Mouse (Mus musculus) frontal cortex, adult (tissue): ENCODE data around the gene Lmf1.

Experiments used
- ATAC-seq: cut with Nextera tagmentation; 2 replicates; pipeline ENCODE4 v1.9.2; 2017; ENCODE audit warnings: mild to moderate bottlenecking, moderate library complexity, mixed read lengths; ENCODE audit not compliant: low TSS enrichment

Gene Lmf1

GRCm38 (mm10) chr17:25604234-25604633, 25.3 kb downstream of the Lmf1 start:
- ATAC-seq: no peak

DNA sequence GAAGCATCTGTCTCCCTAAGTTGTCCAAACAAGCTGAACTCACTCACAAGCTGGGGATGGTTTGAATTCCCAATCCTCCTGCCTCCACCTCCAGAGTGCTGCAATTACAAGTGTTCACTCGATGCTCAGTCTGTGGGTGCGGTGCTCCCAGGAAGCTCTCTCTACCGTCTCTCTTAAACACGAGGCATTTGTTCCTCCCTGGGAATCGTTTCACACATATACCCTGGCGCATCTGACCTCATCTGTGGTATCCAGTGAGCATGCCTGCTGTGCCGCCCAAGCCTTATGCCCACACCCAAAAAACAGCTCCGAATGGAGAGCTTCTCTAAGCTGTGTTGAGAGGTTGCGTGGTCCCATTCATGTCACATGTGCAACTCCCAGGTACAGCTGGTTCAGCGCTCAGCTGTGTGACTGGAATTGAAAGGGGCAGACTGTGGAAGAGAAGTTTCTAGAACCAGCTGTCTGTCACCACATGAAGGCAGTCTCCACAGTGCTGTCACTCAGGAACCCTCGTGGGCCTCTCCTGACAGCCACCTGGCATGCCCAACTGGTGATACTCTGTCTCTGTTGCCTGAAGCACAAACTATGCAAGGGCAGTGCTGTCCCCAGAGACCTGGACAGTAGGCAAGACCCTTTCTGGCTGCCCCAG, 29.4 kb downstream of the Lmf1 start:
- peak; percentile 58; the same call in 1 of the 2 replicates for ATAC-seq

GRCm38 (mm10) chr17:25608821-25609505, 30.1 kb downstream of the Lmf1 start:
- no peak for ATAC-seq

DNA sequence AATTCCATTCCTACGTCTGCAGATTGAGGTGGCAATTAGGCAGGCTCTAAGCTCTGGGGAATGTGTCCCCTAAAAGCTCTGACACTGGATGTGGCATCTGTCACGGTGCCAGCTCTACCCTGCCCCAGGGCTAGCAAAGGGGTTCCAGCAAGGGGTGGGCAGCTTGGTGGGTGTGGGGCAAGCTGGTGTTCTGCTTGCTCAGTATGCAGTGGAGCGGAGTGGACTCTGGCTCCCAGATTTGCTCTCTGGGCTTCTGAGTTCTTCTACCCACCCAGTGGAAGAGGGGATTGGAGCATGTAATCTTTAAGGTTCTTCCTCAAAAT, 30.6 kb downstream of the Lmf1 start:
- ATAC-seq: no peak

GRCm38 (mm10) chr17:25610151-25610550, 31.3 kb downstream of the Lmf1 start:
- ATAC-seq: no peak

- no peak for ATAC-seq
Observed at GRCm38 (mm10) chr17:25612537-25612936, 33.7 kb downstream of the Lmf1 start.

- no peak for ATAC-seq
Observed at GRCm38 (mm10) chr17:25613323-25613722, 34.4 kb downstream of the Lmf1 start.

- ATAC-seq: peak; percentile 44; the same call in 1 of the 2 replicates
Observed at GRCm38 (mm10) chr17:25614723-25615510, 36.0 kb downstream of the Lmf1 start.

- ATAC-seq: peak; percentile 56; the same call in 1 of the 2 replicates
Observed at GRCm38 (mm10) chr17:25618508-25619056, 39.7 kb downstream of the Lmf1 start.

- ATAC-seq: no peak
Observed at GRCm38 (mm10) chr17:25623441-25623840, 44.6 kb downstream of the Lmf1 start.

- peak; percentile 64 for ATAC-seq
Observed at GRCm38 (mm10) chr17:25623935-25624334, 45.0 kb downstream of the Lmf1 start.

DNA sequence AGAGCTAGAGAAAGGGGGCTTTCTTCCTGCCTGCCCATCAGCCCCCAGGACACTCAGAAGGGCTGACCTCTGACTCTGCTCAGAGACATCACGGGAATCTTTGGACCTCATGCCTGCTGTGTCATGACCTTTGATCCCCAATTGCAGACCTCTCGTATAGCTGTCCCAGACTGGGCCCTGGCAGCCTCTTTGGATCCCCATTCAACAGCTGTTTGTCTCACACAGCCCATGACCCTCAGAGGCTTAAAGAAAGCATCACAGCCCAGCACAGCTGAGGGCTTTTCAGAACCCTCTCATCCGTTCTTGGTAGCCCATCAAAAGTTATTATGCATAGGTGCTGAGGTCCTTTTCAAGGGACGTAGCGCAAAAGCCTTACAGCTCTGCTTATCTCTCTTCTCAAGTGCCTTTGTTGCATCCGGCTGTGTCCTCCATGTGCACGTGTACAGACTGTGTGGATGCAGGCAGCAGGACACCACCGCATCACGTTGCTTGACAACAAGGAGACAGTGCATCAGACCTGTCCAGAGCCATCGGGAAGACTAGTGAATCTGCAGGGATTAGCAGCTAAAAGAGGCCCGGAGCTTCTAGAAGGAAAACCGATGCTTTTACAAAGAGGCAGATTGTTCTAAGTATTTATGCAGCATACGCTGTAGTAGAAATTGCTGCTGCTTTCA, 45.7 kb downstream of the Lmf1 start:
- 0 out of 2 replicates have a peak, but pooled peaks have one; percentile 2 for ATAC-seq

- peak; percentile 46 for ATAC-seq
Observed at GRCm38 (mm10) chr17:25625282-25625681, 46.4 kb downstream of the Lmf1 start.

DNA sequence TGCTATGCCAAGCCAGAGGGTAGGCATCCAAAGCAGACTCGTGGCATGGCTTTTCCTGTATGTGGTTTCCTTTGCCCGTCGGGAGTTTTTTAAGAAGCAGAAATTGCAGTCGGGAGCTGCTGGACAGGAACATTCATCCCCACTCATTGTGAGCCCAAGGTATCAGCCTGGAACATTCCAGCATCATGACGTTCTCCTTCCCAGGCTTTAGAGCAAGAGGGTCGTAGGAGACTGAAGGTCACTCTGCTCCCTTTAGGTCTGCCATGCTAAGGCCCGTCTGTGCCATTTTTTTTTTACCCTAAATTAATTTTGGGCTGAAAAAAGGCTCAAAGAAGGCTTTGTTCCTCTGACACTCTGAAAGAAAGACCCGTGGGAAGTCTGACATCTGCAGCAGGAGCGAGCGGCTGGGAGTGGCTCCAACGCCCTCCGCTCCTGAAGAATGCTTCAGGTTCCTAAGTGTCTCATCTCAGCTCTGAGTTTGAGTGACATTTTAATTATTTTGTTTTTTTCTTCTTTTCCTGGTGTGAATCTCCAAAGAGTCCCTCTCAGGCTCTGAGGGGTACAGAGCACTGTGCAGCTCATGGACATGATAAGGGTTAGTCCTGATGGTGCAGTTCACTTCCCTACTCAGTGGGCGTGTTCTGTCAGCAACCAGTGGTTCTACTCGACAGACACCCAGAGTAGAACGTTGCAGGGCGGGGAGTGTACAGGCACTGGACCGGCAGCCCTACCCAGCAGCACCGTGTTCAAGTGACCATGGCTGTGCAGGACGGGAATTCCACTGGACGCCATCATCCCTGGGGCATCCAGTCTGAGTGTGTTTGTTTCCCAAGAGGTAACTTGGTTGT, 47.5 kb downstream of the Lmf1 start:
- no peak for ATAC-seq

DNA sequence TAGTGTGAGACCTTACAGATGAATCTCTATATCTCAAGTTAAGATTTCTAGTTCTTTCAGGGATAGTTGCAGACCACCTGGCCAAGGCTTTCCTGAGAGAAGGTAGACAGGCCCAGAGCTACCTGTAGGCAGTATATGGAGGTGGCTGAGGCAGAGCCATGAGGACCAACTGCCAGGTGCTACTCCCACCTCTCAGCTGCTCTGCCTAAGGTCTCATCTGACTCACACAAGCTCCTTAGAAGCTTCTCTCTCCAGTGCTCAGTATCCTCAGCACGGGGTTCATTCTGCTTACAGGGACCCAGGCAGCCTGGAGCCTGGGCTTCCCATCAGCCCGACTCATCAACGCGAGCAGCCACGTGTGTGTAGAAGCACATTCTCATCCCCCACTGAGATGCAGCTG, 51.4 kb downstream of the Lmf1 start:
- peak; percentile 53; the same call in 1 of the 2 replicates for ATAC-seq

DNA sequence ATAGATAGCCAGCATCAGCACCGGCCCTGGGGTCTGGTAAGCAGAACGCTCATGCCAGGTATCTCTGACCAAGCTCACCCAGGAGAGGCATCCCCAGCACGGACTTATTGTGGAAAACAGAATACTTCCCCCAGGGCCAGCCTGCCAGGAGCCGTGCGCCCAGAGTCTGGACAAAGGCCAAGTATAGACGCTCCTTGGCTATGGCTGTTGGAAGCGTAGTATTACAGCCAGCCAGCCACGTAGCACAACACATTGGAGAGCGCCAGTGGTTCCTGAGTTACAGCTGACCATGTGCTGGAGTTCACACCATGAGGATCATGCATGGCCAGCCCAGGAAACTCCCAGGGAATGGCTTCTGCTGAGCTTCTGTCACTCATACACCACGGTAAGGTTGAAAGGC, 55.2 kb downstream of the Lmf1 start:
- no peak for ATAC-seq

- ATAC-seq: no peak
Observed at GRCm38 (mm10) chr17:25635387-25635786, 56.5 kb downstream of the Lmf1 start.

DNA sequence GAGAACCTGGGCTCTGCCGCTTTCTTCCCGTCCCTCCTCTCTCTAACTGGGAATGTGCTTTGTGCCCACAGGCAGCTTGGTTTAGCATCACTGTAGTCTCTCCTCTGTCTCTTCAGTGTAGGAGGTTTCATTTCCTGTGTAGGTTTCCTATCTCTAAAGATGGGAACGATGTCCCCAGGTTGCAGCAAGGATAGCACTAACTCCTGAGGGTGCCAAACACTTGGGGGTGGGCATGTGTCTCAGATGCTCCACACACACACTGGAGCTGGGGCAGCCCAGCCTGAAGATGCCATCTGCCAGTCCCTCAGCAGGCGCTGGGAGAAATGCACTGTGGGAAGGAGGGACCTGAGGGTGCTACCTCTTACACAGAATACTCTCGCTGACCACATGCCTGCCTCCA, 56.9 kb downstream of the Lmf1 start:
- peak; percentile 92 for ATAC-seq

DNA sequence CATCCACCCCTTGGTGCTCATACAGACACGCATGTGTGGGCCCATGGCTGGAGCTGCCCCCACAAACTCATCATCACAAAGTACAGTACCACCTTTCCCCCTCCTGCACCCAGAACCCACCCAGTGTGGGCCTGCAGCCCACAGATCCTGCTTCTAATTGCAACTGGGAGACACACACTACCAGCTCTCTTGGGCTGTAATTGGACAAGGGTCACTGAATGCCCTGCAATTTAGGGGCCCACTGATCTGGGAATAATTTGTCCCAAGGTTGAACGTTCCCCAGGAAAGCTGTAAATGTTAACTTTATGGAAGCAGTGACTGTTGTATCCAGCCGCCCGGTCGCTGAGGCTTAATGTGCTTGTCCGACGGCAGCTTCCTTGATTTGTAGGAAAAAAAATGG, 59.1 kb downstream of the Lmf1 start:
- no peak for ATAC-seq

DNA sequence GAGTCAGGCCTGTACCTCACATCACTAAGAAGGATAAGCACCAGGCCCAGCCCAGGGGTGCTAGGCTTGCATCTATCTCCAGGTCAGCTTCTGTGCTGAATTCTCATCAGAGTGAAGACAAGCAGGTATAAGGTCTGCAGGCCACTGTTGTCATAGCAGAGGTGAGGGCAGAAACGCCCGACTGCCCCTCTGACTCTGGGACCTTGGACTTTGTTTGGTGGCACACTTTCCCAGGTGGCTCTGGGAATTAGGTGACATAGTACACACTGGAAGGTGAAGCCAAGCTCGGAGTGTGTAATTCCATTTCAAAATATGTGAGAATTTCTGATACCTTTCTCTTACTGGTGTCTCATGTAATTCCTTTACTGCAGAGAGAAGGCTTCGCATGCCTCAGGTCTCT, 59.6 kb downstream of the Lmf1 start:
- no peak for ATAC-seq

DNA sequence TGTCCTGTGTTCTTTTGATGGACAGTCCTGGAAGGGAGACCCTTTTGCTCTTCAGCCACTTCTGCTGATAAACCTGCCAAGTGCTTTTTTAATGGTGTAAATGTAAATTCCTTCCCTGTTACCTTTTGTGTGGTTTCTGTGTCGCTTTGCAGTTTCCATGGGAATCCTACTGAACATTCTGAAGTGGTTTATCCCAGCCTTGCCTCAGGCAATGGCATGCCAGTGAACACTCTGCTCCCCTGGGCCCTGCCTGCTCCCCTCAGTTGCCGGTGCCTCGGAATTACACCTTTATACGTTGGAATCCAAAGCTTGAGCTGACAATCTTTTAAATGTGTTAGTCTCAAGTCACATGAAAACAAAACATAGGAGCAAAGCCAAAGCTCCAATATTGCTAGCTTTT, 62.1 kb downstream of the Lmf1 start:
- no peak for ATAC-seq
